Mouse (Mus musculus): ENCODE measurements at regions not wholly inside any gene's neighbourhood (a gene's known extent, or its start where the extent isn't known, plus 50 kb on each side); places are given as distances from the start of the nearest gene placed in this dataset.

DNA sequence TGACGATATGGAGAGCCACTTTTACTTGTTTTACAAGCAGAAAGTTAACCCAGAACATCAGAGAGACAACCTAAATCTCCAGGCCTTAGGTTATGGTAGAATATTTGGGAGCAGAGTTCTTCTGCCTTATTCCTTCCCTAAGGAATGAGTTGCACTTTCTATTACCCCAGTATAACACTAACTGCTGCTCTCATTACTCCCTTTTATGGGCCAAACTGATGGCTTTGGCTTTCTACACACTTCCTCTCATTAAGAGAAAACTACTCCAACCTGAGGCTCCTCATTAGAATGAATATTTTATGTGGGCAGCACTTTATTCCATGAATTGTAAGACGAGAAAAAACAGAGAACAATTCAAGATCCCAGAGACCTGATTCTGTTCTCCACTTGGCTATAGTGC, 289.0 kb upstream of the Tnc start:
- Histone ChIP-seq H3K27ac (replicated peaks; ENCODE audit: low read depth, low read length) (no peak overlapping the region), H3K27me3 (replicated peaks; ENCODE audit: control insufficient read depth, insufficient read depth, low read length) (no peaks in the 10 kb centered on the region), H3K4me3 (ENCODE audit: low read depth, low read length) (no peak overlapping the region), H3K9me3 (ENCODE audit: control insufficient read depth, low read length) (no peaks in the 10 kb centered on the region), H3K4me2 (ENCODE audit: low read depth, low read length) (no peak overlapping the region), H3K9ac (ENCODE audit: low read depth, low read length) (no peak overlapping the region), H3K36me3 (ENCODE audit: control insufficient read depth, insufficient read depth, low read length) (no peaks in the 10 kb centered on the region), H3K4me1 (ENCODE audit: control insufficient read depth, insufficient read depth, low read length) (no peaks in the 10 kb centered on the region)
- 59% methylated on average over 2 of the region's 2 CpGs for whole genome bisulfite sequencing
- no peak for DNase-seq (ENCODE audit: low spot score)
- no peak for ATAC-seq (ENCODE audit: low read depth)

- Histone ChIP-seq H3K36me3 (ENCODE audit: control insufficient read depth, insufficient read depth, low read length) (no peaks in the 10 kb centered on the region), H3K4me1 (ENCODE audit: control insufficient read depth, insufficient read depth, low read length) (no peaks in the 10 kb centered on the region), H3K4me2 (ENCODE audit: low read depth, low read length) (no peak overlapping the region), H3K27ac (replicated peaks; ENCODE audit: low read depth, low read length) (no peak overlapping the region), H3K4me3 (ENCODE audit: low read depth, low read length) (no peak overlapping the region), H3K9me3 (ENCODE audit: control insufficient read depth, low read length) (no peaks in the 10 kb centered on the region), H3K27me3 (replicated peaks; ENCODE audit: control insufficient read depth, insufficient read depth, low read length) (no peaks in the 10 kb centered on the region), H3K9ac (ENCODE audit: low read depth, low read length) (no peak overlapping the region)
- DNase-seq (ENCODE audit: low spot score) (peak; percentile 20), ATAC-seq (ENCODE audit: low read depth) (no peak)
- 41% methylated on average over 3 of the region's 3 CpGs for WGBS
These were observed 283.4 kb upstream of the Tnc start for GRCm38 (mm10) chr4:64330213-64330612.

GRCm38 (mm10) chr4:64324391-64324790, 277.6 kb upstream of the Tnc start:
- Histone ChIP-seq H3K4me3 (ENCODE audit: low read depth, low read length) (no peak overlapping the region), H3K27ac (replicated peaks; ENCODE audit: low read depth, low read length) (no peak overlapping the region), H3K9me3 (ENCODE audit: control insufficient read depth, low read length) (0 out of 2 replicates have a peak, but pooled peaks cover 7% of the 10 kb centered on the region), H3K4me1 (ENCODE audit: control insufficient read depth, insufficient read depth, low read length) (no peaks in the 10 kb centered on the region), H3K36me3 (ENCODE audit: control insufficient read depth, insufficient read depth, low read length) (no peaks in the 10 kb centered on the region), H3K4me2 (ENCODE audit: low read depth, low read length) (no peak overlapping the region), H3K27me3 (replicated peaks; ENCODE audit: control insufficient read depth, insufficient read depth, low read length) (no peaks in the 10 kb centered on the region), H3K9ac (ENCODE audit: low read depth, low read length) (no peak overlapping the region)
- 58% methylated on average over 3 of the region's 3 CpGs for WGBS
- DNase-seq (ENCODE audit: low spot score) (no peak), ATAC-seq (ENCODE audit: low read depth) (no peak)

DNA sequence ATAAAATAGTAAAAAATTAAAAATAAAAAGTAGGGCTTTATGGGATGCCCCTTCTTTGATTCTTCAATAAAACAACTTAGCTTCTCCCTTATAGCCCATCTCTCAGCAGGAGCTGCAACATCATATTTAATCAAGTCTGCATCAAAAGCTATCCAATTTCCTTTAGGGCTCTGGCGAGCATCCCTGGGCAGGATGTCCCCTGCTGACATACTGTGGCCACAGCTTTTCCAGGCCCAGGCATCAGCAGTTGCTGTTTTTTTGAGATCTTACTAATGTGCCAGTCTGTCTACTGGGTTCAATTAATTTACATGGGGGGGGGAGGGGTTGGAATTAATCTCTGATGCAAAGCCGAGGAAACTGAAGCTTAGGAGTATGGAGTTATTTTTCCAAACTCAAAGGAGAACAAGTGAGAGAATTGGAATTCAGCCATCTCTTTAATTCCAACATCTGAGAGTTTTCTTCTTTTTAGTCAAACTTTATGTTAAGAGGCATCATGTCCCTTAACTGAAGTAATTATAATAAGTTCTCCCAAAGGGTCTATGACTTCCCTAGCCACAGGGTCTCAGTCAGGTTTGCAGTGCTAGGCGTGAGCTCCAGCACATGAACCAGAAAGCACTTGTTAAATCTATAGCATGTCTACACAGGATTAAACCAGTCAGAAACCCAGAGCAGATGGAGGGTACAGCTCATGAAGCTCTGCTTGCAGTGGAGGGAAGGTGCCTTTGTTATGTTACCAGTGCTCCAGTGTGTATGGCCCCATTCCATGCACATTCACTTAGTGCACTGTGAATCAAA, 269.9 kb upstream of the Tnc start:
- 46% methylated on average over 3 of the region's 3 CpGs for WGBS
- H3K4me2 ChIP-seq (ENCODE audit: low read depth, low read length), result no peak overlapping the region
- H3K4me1 ChIP-seq (ENCODE audit: control insufficient read depth, insufficient read depth, low read length), result no peaks in the 10 kb centered on the region
- H3K9me3 ChIP-seq (ENCODE audit: control insufficient read depth, low read length), result 0 out of 2 replicates have a peak, but pooled peaks cover 7% of the 10 kb centered on the region
- H3K4me3 ChIP-seq (ENCODE audit: low read depth, low read length), result no peak overlapping the region
- no peaks in the 10 kb centered on the region for H3K36me3 ChIP-seq (ENCODE audit: control insufficient read depth, insufficient read depth, low read length)
- H3K27me3 ChIP-seq (replicated peaks; ENCODE audit: control insufficient read depth, insufficient read depth, low read length), result no peaks in the 10 kb centered on the region
- H3K9ac ChIP-seq (ENCODE audit: low read depth, low read length), result no peak overlapping the region
- DNase-seq (ENCODE audit: low spot score) (no peak), ATAC-seq (ENCODE audit: low read depth) (no peak)
- no peak overlapping the region for H3K27ac ChIP-seq (replicated peaks; ENCODE audit: low read depth, low read length)

DNA sequence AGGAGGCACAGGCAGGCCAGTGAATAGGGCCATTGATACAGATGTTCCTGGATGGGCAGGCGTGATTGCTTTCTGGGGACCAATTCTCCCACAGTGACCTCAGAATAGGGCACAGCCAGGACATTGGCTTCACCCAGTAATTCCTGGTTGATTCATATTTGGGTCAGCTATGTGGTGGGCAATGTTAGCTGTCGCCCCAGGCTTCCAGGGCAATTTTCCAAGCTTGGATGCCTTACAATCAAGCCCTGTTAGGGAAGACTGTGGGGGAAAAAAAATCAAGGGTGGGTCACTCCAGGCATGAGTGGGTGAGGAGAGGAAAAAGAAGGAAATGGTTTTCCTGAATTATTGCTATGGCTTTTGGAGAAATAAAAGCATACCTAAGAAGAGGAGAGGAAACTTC, 250.1 kb upstream of the Tnc start:
- Histone ChIP-seq H3K27ac (replicated peaks; ENCODE audit: low read depth, low read length) (no peak overlapping the region), H3K36me3 (ENCODE audit: control insufficient read depth, insufficient read depth, low read length) (no peaks in the 10 kb centered on the region), H3K9ac (ENCODE audit: low read depth, low read length) (no peak overlapping the region), H3K27me3 (replicated peaks; ENCODE audit: control insufficient read depth, insufficient read depth, low read length) (no peaks in the 10 kb centered on the region), H3K4me2 (ENCODE audit: low read depth, low read length) (no peak overlapping the region), H3K4me3 (ENCODE audit: low read depth, low read length) (no peak overlapping the region), H3K4me1 (ENCODE audit: control insufficient read depth, insufficient read depth, low read length) (no peaks in the 10 kb centered on the region), H3K9me3 (ENCODE audit: control insufficient read depth, low read length) (no peaks in the 10 kb centered on the region)
- peak; percentile 51 for DNase-seq (ENCODE audit: low spot score)
- ATAC-seq (ENCODE audit: low read depth), result no peak
- WGBS, result 76% methylated on average over 2 of the region's 2 CpGs

- Histone ChIP-seq H3K4me1 (ENCODE audit: control insufficient read depth, insufficient read depth, low read length) (no peaks in the 10 kb centered on the region), H3K36me3 (ENCODE audit: control insufficient read depth, insufficient read depth, low read length) (no peaks in the 10 kb centered on the region), H3K27ac (replicated peaks; ENCODE audit: low read depth, low read length) (no peak overlapping the region), H3K9me3 (ENCODE audit: control insufficient read depth, low read length) (no peaks in the 10 kb centered on the region), H3K4me2 (ENCODE audit: low read depth, low read length) (no peak overlapping the region), H3K27me3 (replicated peaks; ENCODE audit: control insufficient read depth, insufficient read depth, low read length) (no peaks in the 10 kb centered on the region), H3K4me3 (ENCODE audit: low read depth, low read length) (no peak overlapping the region), H3K9ac (ENCODE audit: low read depth, low read length) (no peak overlapping the region)
- DNase-seq (ENCODE audit: low spot score) (no peak), ATAC-seq (ENCODE audit: low read depth) (no peak)
- WGBS, result 67% methylated on average over 1 of the region's 1 CpGs
These were observed 235.7 kb upstream of the Tnc start for GRCm38 (mm10) chr4:64282471-64282870.

GRCm38 (mm10) chr4:64276980-64277379, 230.2 kb upstream of the Tnc start:
- WGBS, result 13% methylated on average over 2 of the region's 2 CpGs
- Histone ChIP-seq H3K27ac (replicated peaks; ENCODE audit: low read depth, low read length) (no peak overlapping the region), H3K36me3 (ENCODE audit: control insufficient read depth, insufficient read depth, low read length) (no peaks in the 10 kb centered on the region), H3K9me3 (ENCODE audit: control insufficient read depth, low read length) (no peaks in the 10 kb centered on the region), H3K4me2 (ENCODE audit: low read depth, low read length) (no peak overlapping the region), H3K27me3 (replicated peaks; ENCODE audit: control insufficient read depth, insufficient read depth, low read length) (no peaks in the 10 kb centered on the region), H3K4me1 (ENCODE audit: control insufficient read depth, insufficient read depth, low read length) (no peaks in the 10 kb centered on the region), H3K4me3 (ENCODE audit: low read depth, low read length) (no peak overlapping the region), H3K9ac (ENCODE audit: low read depth, low read length) (no peak overlapping the region)
- DNase-seq (ENCODE audit: low spot score), result peak; percentile 22
- no peak for ATAC-seq (ENCODE audit: low read depth)

DNA sequence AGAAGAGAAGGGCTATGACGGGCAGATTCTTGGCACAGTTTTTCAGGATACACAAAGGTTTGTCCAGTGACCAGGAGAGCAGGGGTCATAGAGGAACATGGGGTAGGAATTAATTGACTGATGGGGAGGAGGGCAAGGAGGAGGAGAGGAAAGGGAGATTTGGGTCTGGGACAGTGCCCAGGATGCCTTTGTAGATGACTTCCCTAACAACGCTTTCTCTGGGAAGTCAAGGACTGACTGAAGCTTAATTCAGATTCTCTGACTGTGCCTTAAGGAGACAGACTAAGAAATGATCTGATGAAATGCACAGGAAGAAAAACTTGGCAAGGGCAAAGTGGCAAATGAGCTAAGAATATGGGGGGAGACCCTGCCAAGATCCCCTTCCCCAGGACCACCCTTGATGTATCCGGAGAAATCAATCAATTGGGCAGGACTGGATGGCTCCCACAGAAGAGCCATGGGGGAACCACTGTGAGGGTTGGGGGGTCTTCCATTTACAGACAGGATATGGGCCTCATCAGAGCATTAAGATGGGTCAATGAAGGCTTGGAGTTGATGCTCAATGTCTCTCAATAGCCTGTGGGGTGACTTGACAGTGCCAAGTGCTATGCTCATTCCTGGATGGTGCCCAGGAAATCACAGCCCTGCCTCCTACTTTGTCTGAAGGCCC, 227.6 kb upstream of the Tnc start:
- peak; percentile 9 for DNase-seq (ENCODE audit: low spot score)
- no peaks in the 10 kb centered on the region for H3K27me3 ChIP-seq (replicated peaks; ENCODE audit: control insufficient read depth, insufficient read depth, low read length)
- H3K4me2 ChIP-seq (ENCODE audit: low read depth, low read length), result no peak overlapping the region
- H3K27ac ChIP-seq (replicated peaks; ENCODE audit: low read depth, low read length), result no peak overlapping the region
- peaks cover 6% of the 10 kb centered on the region; the same call in 1 of the 2 replicates for H3K4me1 ChIP-seq (ENCODE audit: control insufficient read depth, insufficient read depth, low read length)
- no peak overlapping the region for H3K4me3 ChIP-seq (ENCODE audit: low read depth, low read length)
- ATAC-seq (ENCODE audit: low read depth), result no peak
- no peaks in the 10 kb centered on the region for H3K9me3 ChIP-seq (ENCODE audit: control insufficient read depth, low read length)
- 71% methylated on average over 3 of the region's 3 CpGs for WGBS
- no peaks in the 10 kb centered on the region for H3K36me3 ChIP-seq (ENCODE audit: control insufficient read depth, insufficient read depth, low read length)
- H3K9ac ChIP-seq (ENCODE audit: low read depth, low read length), result no peak overlapping the region

DNA sequence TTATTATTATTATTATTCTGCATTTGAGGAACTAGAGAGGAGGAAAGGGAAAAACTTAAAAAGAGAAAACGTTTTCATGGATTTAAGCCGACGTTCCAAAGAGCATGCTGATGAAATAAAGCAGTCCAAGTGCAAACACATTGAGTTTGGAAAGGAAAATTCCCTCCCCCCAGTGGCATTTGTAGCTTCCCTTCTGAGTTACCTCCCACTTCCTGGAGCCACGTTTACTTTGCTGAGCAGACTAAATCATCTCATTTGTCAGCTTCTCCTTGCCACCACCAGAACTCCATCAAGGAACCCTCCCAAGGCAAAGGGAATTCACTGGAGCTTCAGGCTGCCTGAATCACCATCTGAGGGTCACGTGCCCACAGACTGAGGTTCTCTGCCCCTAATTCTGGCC, 223.0 kb upstream of the Tnc start:
- Histone ChIP-seq H3K4me2 (ENCODE audit: low read depth, low read length) (no peak overlapping the region), H3K9me3 (ENCODE audit: control insufficient read depth, low read length) (no peaks in the 10 kb centered on the region), H3K27ac (replicated peaks; ENCODE audit: low read depth, low read length) (peak overlapping the region; percentile 80), H3K4me3 (ENCODE audit: low read depth, low read length) (no peak overlapping the region), H3K9ac (ENCODE audit: low read depth, low read length) (no peak overlapping the region), H3K4me1 (ENCODE audit: control insufficient read depth, insufficient read depth, low read length) (peaks cover 11% of the 10 kb centered on the region; the same call in 1 of the 2 replicates), H3K27me3 (replicated peaks; ENCODE audit: control insufficient read depth, insufficient read depth, low read length) (no peaks in the 10 kb centered on the region), H3K36me3 (ENCODE audit: control insufficient read depth, insufficient read depth, low read length) (no peaks in the 10 kb centered on the region)
- WGBS, result 37% methylated on average over 5 of the region's 5 CpGs
- DNase-seq (ENCODE audit: low spot score) (peak; percentile 57), ATAC-seq (ENCODE audit: low read depth) (no peak)

Data from embryonic facial prominence, embryonic 14.5 days (tissue).